Mouse (Mus musculus) myocyte (in vitro differentiated cells): ENCODE results near the gene Sp2.

ENCODE experiments used
- E2F4 ChIP-seq: IDR thresholded peaks from one replicate; pipeline ENCODE4 v1.6.1; 2011; ENCODE audit warnings: mild to moderate bottlenecking, control low read depth, moderate library complexity; ENCODE audit not compliant: insufficient read depth
- MAX ChIP-seq: IDR thresholded peaks from one replicate; pipeline ENCODE4 v1.6.1; 2011; ENCODE audit warnings: low read depth, mild to moderate bottlenecking, control low read depth
- MYOD1 ChIP-seq, 3 experiments: IDR thresholded peaks; one replicate each; pipeline ENCODE4 v1.6.1; 2011; ENCODE audit warnings: control low read depth in 2 of 3, low read depth in 2 of 3, mild to moderate bottlenecking in 2 of 3, moderate library complexity in 1 of 3; ENCODE audit not compliant: insufficient read length in 2 of 3, control insufficient read depth in 1 of 3
- POLR2A ChIP-seq: IDR thresholded peaks from one replicate; pipeline ENCODE4 v1.6.1; 2011; ENCODE audit warnings: low read depth, mild to moderate bottlenecking, control low read depth, moderate library complexity; ENCODE audit not compliant: insufficient read length
- POLR2AphosphoS2 ChIP-seq: IDR thresholded peaks from one replicate; pipeline ENCODE4 v1.6.1; 2011; ENCODE audit warnings: low read depth, control low read depth; ENCODE audit not compliant: insufficient read length
- REST ChIP-seq: IDR thresholded peaks from one replicate; pipeline ENCODE4 v1.6.1; 2011; ENCODE audit warnings: mild to moderate bottlenecking, control low read depth, moderate library complexity; ENCODE audit not compliant: insufficient read depth, insufficient read length
- SRF ChIP-seq: IDR thresholded peaks from one replicate; pipeline ENCODE4 v1.6.1; 2011; ENCODE audit warnings: low read depth; ENCODE audit not compliant: control insufficient read depth, insufficient read length
- TCF3 ChIP-seq: IDR thresholded peaks from one replicate; pipeline ENCODE4 v1.6.1; 2011; ENCODE audit warnings: low read depth, control low read depth; ENCODE audit not compliant: insufficient read length
- USF1 ChIP-seq: IDR thresholded peaks from one replicate; pipeline ENCODE4 v1.6.1; 2011; ENCODE audit warnings: low read depth, mild to moderate bottlenecking, control low read depth, moderate library complexity

DNA sequence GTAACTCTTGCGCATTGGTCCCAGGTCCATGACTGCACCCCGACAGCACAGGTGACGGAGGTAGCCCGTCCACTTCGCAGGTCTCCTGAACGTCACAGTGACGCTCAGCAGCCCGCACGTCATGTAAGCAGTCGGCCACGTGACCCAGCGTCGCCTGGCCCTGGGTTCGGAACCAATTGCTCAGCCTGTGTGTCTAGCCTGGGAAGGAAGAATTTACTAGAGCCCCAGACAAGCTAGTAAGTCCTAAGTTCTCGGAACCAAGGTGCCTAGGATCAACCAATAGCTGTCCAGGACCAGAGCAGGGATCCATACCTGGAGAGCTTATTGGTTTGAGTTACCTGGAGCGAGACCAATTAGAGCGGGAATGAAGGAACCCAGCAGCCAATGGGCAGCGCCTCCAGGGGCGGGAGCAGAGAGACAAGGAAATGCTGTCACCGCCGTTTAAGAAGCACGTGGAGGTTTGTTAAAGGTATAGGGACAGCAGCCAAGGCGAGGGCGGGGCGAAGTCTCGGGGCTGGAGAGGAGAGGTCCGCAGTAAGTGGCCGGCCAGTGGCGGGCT, 38.9 kb downstream of the Sp2 start, which contains the start of gene Pnpo:
- TF ChIP-seq POLR2AphosphoS2 (no peak), SRF (no peak), REST (no peak), MAX (peak; percentile 35), POLR2A (peak; percentile 33), E2F4 (no peak), TCF3 (no peak), USF1 (peak; percentile 73), MYOD1 (IDR thresholded peaks at IDR 0.05; ENCODE audit: control insufficient read depth in 1 of 3, insufficient read length in 2 of 3, low read depth in 2 of 3) (no peak)
